10 mouse cellular contexts compared by ENCODE assay signal in the genomic region with DNA sequence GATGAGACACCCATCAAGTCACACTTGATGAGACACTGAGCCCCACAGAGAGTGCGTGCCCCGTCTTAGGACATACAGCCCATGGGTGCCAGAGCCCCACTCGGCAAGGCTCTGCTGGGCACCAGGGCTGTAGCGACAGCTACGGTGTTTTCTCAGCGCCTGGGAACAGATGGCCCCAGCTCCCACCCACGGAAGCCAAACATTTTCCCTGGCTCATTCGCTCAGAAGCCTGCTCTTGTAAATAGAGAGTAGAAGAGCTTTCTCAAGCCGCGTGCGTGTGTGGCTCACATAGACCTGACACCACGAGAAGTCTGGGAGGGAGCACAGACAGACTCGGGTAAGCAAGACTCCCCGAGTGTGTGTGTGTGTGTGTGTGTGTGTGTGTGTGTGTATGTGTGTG. TPM values are rescaled to one million over a fixed set of nuclear protein-coding genes. Genes with fewer than 3 reads are reported as not detected.
DNase-seq lines count a peak whose midpoint lies in the region; ATAC-seq and TF ChIP-seq lines count a peak whose summit lies in the region.
"Had no signal": no experiment of that assay in that cellular context is flagged by ENCODE, and none has a peak within 500 bp of the region (broad histone marks: within the 10 kb centered on the region; RNA-seq: fewer than 3 reads in every experiment).

Slc29a4 (plus strand) TSS at position 265 of the 400 bp plus-strand sequence.

- no peak within 1 kb of the TSS for H3K4me2 ChIP-seq in heart, postnatal 0 days (ENCODE audit: low read depth, low read length)

- 54% methylated on average over 14 of the region's 14 CpGs for WGBS in heart, postnatal 0 days
- WGBS in kidney, adult 2 months = 34% methylated on average over 14 of the region's 14 CpGs

- no peak for TF ChIP-seq POLR2A in kidney, adult 2 months (IDR thresholded peaks at IDR 0.05; ENCODE audit: low read depth, low read length)

- no peak within 1 kb of the TSS for H3K9ac ChIP-seq in heart, postnatal 0 days (replicated peaks; ENCODE audit: low read depth, low read length)

- ATAC-seq in heart, postnatal 0 days (ENCODE audit: insufficient read depth, low read depth) = 0 out of 2 replicates have a peak, but pooled peaks have one; percentile 27

- no peaks in the 10 kb centered on the region for H3K4me1 ChIP-seq in heart, postnatal 0 days (ENCODE audit: control insufficient read depth, insufficient read depth)
- H3K4me1 ChIP-seq in kidney, adult 2 months (ENCODE audit: control insufficient read depth, insufficient read depth, low read length) = no peaks in the 10 kb centered on the region

- TF ChIP-seq CTCF in heart, postnatal 0 days (IDR thresholded peaks at IDR 0.05; ENCODE audit: low read depth) = no peak
- no peak for TF ChIP-seq CTCF in kidney, adult 2 months (conservative IDR thresholded peaks at IDR 0.05; ENCODE audit: insufficient read depth, insufficient read length, low read depth, low read length)

- no peak within 1 kb of the TSS for H3K4me3 ChIP-seq in heart, postnatal 0 days (ENCODE audit: low read depth, low read length)
- no peak within 1 kb of the TSS for H3K4me3 ChIP-seq in kidney, adult 2 months (ENCODE audit: insufficient read depth, low read depth, low read length)
- H3K4me3 ChIP-seq: erythroblast, embryonic 14.5 days had no signal

- TF ChIP-seq EP300 in heart, postnatal 0 days (IDR thresholded peaks at IDR 0.05; ENCODE audit: low read depth) = no peak

- DNase-seq in heart, postnatal 0 days (ENCODE audit: low spot score) = no peak
- no peak for DNase-seq in heart, adult 18-20 months
- peak; percentile 70 to 84 for DNase-seq in frontal cortex, postnatal 36 days (ENCODE audit: low spot score in 2 of 2)
- peak; percentile 73 to 78 for DNase-seq in left cerebral cortex, postnatal 36 days (ENCODE audit: low spot score in 2 of 2)
- peak; percentile 61 for DNase-seq in right cerebral cortex, postnatal 4 days
- no peak for DNase-seq in kidney, adult 2 months
- DNase-seq in gastrocnemius, adult 8-10 months (ENCODE audit: low spot score in 2 of 2) = no peak
- no peak for DNase-seq in kidney, adult 11 months

- H3K27ac ChIP-seq in heart, postnatal 0 days (ENCODE audit: low read depth) = no peak within 1 kb of the TSS
- no peak within 1 kb of the TSS for H3K27ac ChIP-seq in kidney, adult 2 months (ENCODE audit: insufficient read depth, low read depth, low read length)

- 0 out of 2 replicates have a peak, but pooled peaks cover 17% of the 10 kb centered on the region for H3K27me3 ChIP-seq in heart, postnatal 0 days (ENCODE audit: control insufficient read depth, insufficient read depth, low read length)
- no peaks in the 10 kb centered on the region for H3K27me3 ChIP-seq in kidney, adult 2 months (replicated peaks; ENCODE audit: control insufficient read depth, insufficient read depth, low read length)

- no peaks in the 10 kb centered on the region for H3K9me3 ChIP-seq in heart, postnatal 0 days (replicated peaks; ENCODE audit: control insufficient read depth, low read length)

- no peaks in the 10 kb centered on the region for H3K36me3 ChIP-seq in heart, postnatal 0 days (replicated peaks; ENCODE audit: control insufficient read depth, insufficient read depth, low read length)
- H3K36me3 ChIP-seq in kidney, adult 2 months (ENCODE audit: control insufficient read depth, insufficient read depth, low read length) = no peaks in the 10 kb centered on the region

- intact Hi-C loops in left cerebral cortex, postnatal 36 days (cut with DNase I) = no loop called here

RNA-seq across cellular contexts. Expression of gene Slc29a4, which starts in this region (rescaled TPM):
- 0.08 and 0.93 TPM in 2 replicates for total RNA-seq in heart, postnatal 0 days (2014; rRNA removed; ENCODE audit: low replicate concordance)
- 0.41 and 0.48 TPM in 2 replicates for polyA plus RNA-seq in heart, postnatal 0 days (2015; fragmentation: Nextera tagmentation; extraction: Ambion mirVana)
- total RNA-seq in heart, adult 18-20 months (2021) = under 1 TPM; 0.17 to 0.21 TPM
- 10 to 100 TPM in 1 of 2 experiments, 1 to 10 TPM in 1; 8.9 to 17.0 TPM for total RNA-seq in left cerebral cortex, postnatal 36 days (2021)
- polyA plus RNA-seq in kidney, adult 2 months (2012; rRNA removed) = 0.92 and 1.1 TPM in 2 replicates
- under 1 TPM in 1 of 4 experiments, not detected in 3; 0.29 TPM for total RNA-seq in gastrocnemius, adult 8-10 months (2022)
- total RNA-seq: liver, adult 2 months had no signal
- polyA plus RNA-seq: erythroblast, embryonic 14.5 days had no signal

Comparison
In these comparisons a context has a peak if more than half of its experiments do, and no peak if none do; other contexts are left out.
1. Peak in ATAC-seq in heart, postnatal 0 days; RNA of the gene not detected or under 1 TPM.
2. DNase-seq: peak in frontal cortex, postnatal 36 days (2 of 2), left cerebral cortex, postnatal 36 days (2 of 2) and right cerebral cortex, postnatal 4 days (single experiment); none in heart, postnatal 0 days (single experiment), heart, adult 18-20 months (0 of 2), kidney, adult 2 months (single experiment), gastrocnemius, adult 8-10 months (0 of 2) and kidney, adult 11 months (single experiment).